Mouse (Mus musculus) bone marrow, adult 2 months (tissue): ENCODE measurements around the gene Pebp1. TPM values are rescaled to one million over a fixed set of nuclear protein-coding genes. Genes with fewer than 3 reads are reported as not detected.

ENCODE experiments used
- H3K27ac ChIP-seq: fragments of 200-500 bp; 2 replicates; pipeline ENCODE4 v1.5.1; 2012; ENCODE audit warnings: low read depth, mild to moderate bottlenecking, control low read depth, inconsistent platforms, low read length; ENCODE audit not compliant: control insufficient read depth, poor library complexity, insufficient read depth
- H3K4me1 ChIP-seq: fragments of 200-500 bp; 2 replicates; pipeline ENCODE4 v1.6.1; 2011; ENCODE audit warnings: low read length; ENCODE audit not compliant: control insufficient read depth, insufficient read depth
- H3K4me3 ChIP-seq: fragments of 200-500 bp; replicated peaks from 2 replicates; pipeline ENCODE3; 2011; ENCODE audit warnings: mild to moderate bottlenecking, low read depth, low read length, control low read depth; ENCODE audit not compliant: control insufficient read depth
- CTCF ChIP-seq: fragments of 200-500 bp; IDR thresholded peaks from 2 replicates; pipeline ENCODE4 v1.5.1; 2011; ENCODE audit warnings: low read length, control low read depth; ENCODE audit not compliant: control insufficient read depth, insufficient read depth
- POLR2A ChIP-seq: fragments of 200-500 bp; IDR thresholded peaks from 2 replicates; pipeline ENCODE4 v1.6.1; 2011; ENCODE audit warnings: low read depth, mild to moderate bottlenecking, control low read depth, low read length, borderline replicate concordance; ENCODE audit not compliant: control insufficient read depth
- WGBS: fragments of 180-500 bp; shearing (Covaris S2); methylation state at CpG from one replicate; pipeline ENCODE4 v1.1.7; 2018; 5-methylcytosine and 5-hydroxymethylcytosine counted together
- polyA plus RNA-seq: library from polyadenylated mRNA; stranded (reverse); fragments of >200 nt; gene quantifications from 2 replicates; pipeline ENCODE4 v1.2.4, GENCODE M21; 2011; ENCODE audit warnings: low replicate concordance; ENCODE audit not compliant: missing spikeins, insufficient read depth, insufficient read length

Gene Pebp1
- 48.4 and 61.4 TPM in 2 replicates for polyA plus RNA-seq

- H3K27ac ChIP-seq = peak within 1 kb of the TSS; percentile 12; the same call in 1 of the 2 replicates
- H3K4me1 ChIP-seq = no peaks in the 10 kb centered on the region; the same call in 1 of the 2 replicates
- under 1% methylated on average over 77 of the region's 77 CpGs for WGBS
- H3K4me3 ChIP-seq = peak within 1 kb of the TSS; percentile 70
- TF ChIP-seq CTCF (no peak), POLR2A (no peak; the same call in 1 of the 2 replicates)
Measured at GRCm38 (mm10) chr5:117286831-117287822, at the start of gene Pebp1. TSS of gene Pebp1 (minus strand) at chr5:117287625.

GRCm38 (mm10) chr5:117330457-117330856 is 43.0 kb upstream of the Pebp1 start:
- Histone ChIP-seq H3K4me1 (no peaks in the 10 kb centered on the region), H3K4me3 (no peak overlapping the region), H3K27ac (no peak overlapping the region)
- 84% methylated on average over 7 of the region's 7 CpGs for WGBS
- TF ChIP-seq CTCF = no peak
- no peak for TF ChIP-seq POLR2A

- Histone ChIP-seq H3K27ac (no peak overlapping the region), H3K4me1 (no peaks in the 10 kb centered on the region), H3K4me3 (no peak overlapping the region)
- 71% methylated on average over 6 of the region's 6 CpGs for WGBS
- no peak for TF ChIP-seq CTCF
- no peak for TF ChIP-seq POLR2A
Measured at GRCm38 (mm10) chr5:117326408-117326807, 39.0 kb upstream of the Pebp1 start.

GRCm38 (mm10) chr5:117323751-117324150 is 36.3 kb upstream of the Pebp1 start:
- TF ChIP-seq POLR2A (no peak), CTCF (no peak)
- H3K4me3 ChIP-seq = no peak overlapping the region
- H3K4me1 ChIP-seq = no peaks in the 10 kb centered on the region
- no peak overlapping the region for H3K27ac ChIP-seq
- WGBS = 86% methylated on average over 9 of the region's 9 CpGs

GRCm38 (mm10) chr5:117318741-117319629 is 31.6 kb upstream of the Pebp1 start, which contains the start of gene Vsig10:
TSS of gene Vsig10 (plus strand) at chr5:117319083.
- Histone ChIP-seq H3K27ac (peak within 1 kb of the TSS; percentile 55), H3K4me3 (peak within 1 kb of the TSS; percentile 68), H3K4me1 (no peaks in the 10 kb centered on the region)
- under 1% methylated on average over 81 of the region's 81 CpGs for WGBS
- TF ChIP-seq POLR2A (peak; percentile 50; the same call in 1 of the 2 replicates), CTCF (no peak)

- TF ChIP-seq CTCF = no peak
- TF ChIP-seq POLR2A = no peak
- Histone ChIP-seq H3K4me3 (no peak overlapping the region), H3K4me1 (no peaks in the 10 kb centered on the region), H3K27ac (no peak overlapping the region)
- 56% methylated on average over 9 of the region's 9 CpGs for WGBS
Measured at GRCm38 (mm10) chr5:117314587-117315428, 27.4 kb upstream of the Pebp1 start.

- no peak overlapping the region for H3K27ac ChIP-seq
- no peaks in the 10 kb centered on the region for H3K4me1 ChIP-seq
- no peak overlapping the region for H3K4me3 ChIP-seq
- TF ChIP-seq POLR2A (no peak), CTCF (no peak)
- 52% methylated on average over 10 of the region's 10 CpGs for WGBS
Measured at GRCm38 (mm10) chr5:117313909-117314308, 26.5 kb upstream of the Pebp1 start.
